Mouse (Mus musculus) adrenal gland, postnatal 4 days (tissue): ENCODE data around the gene Nhp2. TPM values are rescaled to one million over a fixed set of nuclear protein-coding genes. Genes with fewer than 3 reads are reported as not detected.

Experiments
- DNase-seq, 2 experiments: peaks; one replicate each; pipeline ENCODE4 v3.0.0; 2021 to 2022; ENCODE audit warnings: low spot score in 2 of 2, mixed read lengths in 2 of 2
- long read RNA-seq, 2 experiments: library from polyadenylated mRNA; stranded (forward); transcript quantifications; one replicate each; pipeline ENCODE4 v2.0.0; 2021
- total RNA-seq, 2 experiments: library from RNA; stranded (reverse); gene quantifications; 2 replicates each; pipeline ENCODE4 v1.2.3; 2021

Nhp2 gene
- total RNA-seq, result 10 to 100 TPM; 73.2 to 74.9 TPM
- long read RNA-seq, experiment 1, transcript Nhp2-202 (4 exons, 1,042 nt), result major isoform, 111 of 114 reads
- long read RNA-seq, experiment 1, partial matches to known transcripts, result 2 of 114 reads
- long read RNA-seq, experiment 1, other reads (novel, unspliced or antisense), result 0 of 114 reads
- long read RNA-seq, experiment 2, transcript Nhp2-202 (4 exons, 1,042 nt), result major isoform, 92 of 97 reads
- long read RNA-seq, experiment 2, partial matches to known transcripts, result 2 of 97 reads
- long read RNA-seq, experiment 2, other reads (novel, unspliced or antisense), result 1 of 97 reads

DNA sequence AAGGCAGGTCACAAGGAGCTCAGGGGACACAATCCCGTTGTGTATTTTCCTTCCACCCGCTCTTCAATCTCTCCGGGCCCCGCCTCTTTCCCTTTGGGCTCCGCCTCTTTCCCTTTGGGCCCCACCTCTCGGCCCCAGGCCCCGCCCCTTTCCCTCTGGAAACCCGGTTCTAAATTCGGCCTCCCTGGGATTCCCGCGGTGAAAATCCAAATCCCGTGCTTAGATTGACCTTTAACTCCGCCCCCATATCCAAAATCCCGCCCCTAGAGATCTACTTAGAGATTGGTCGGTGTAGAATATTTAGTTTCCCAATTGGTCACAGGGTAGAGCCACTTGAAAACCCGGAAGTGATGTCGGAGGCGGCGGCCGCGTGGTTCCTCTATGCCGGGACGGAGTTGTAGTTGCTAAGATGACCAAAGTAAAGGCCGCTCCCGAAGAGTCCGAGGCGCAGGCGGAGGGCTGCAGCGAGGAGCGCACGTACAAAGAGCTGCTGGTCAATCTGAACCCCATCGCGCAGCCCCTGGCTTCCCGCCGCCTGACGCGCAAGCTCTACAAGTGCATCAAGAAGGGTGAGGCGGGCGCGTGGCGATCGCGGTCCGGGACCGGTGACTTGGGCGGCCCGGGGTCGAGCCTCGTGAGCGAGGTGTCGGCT lies at the start of gene Nhp2:
Gene Nhp2 (plus strand): TSS at position 327 of the 652 bp plus-strand sequence.
- peak; percentile 82 to 95 for DNase-seq

DNA sequence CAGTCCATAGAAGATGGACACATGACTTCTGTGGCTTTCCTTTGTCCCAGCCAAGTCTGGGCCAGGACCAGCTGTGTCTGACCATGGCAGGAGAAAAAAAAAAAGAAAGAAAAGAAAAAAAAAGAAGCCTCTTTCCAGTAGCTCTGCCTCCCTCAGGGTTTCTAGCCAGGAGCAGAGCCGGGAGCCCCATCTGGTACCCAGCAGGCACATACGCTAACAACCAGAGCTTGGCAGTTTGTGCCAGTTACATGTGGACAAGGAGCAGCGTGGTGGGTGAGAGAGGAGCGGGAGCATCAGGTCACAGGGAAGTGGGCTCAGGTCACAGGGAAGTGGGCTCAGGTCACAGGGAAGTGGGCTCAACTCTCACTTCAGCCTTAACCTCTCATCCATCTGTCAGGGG lies 43.1 kb upstream of the Nhp2 start:
- DNase-seq, result no peak

DNA sequence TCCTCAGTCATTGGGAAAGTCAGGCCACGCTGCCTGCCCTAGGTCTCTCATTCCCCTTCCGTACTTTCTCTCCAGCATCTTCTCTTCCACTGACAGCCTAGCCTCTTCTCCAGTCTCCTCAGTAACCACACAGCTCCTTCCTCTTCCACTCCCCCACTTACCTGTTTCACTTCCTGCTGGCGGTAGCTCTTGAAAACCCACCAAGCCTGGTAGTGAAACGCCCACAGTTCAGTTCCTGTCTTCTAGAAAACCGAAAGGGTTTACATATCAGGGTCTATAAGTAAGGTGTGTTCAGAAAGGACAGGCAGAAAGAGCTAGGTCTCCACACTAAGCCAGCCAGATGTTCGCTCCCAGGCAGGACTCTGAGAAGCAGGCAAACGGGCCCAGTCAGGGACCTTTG lies 41.9 kb upstream of the Nhp2 start:
- DNase-seq, result no peak

DNA sequence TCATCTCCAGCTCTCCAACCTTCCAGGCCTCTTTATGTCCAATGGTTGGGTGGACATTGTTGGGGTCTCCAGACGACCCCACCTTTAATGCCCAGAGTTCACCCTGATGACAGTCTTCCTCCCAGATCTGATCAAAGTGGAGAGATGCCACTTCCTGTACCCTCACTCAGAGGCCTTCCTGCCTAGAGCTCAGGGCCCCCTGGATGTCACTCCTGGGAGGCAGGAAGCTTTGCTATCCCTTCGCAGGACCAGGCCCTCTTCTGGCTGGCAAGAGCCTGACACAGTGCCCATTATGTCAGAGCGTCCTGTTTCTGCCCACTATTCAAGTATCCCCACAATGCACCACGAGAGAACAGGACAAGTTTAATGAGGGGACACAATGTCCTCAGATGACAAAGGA lies 40.5 kb upstream of the Nhp2 start:
- no peak for DNase-seq

DNA sequence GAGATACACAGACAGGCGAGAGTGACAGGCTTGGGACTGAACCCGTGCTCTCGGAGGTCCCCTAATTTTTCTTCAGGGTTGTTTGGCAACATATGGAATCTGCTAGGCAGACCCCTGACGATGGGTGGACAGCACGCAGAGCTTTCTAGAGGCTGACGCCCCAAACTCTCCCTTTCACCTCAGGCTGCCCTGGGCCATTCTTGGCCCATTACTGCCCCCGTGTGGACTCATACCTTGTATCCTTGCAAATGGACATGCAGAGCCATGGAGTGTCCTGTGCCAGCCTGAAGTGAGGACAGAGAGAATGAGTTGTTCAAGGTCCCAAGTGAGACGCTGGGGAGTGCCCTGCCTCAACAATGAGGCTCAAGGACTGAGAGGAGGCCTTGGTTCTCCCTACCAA lies 36.8 kb upstream of the Nhp2 start:
- peak; percentile 68 to 79 for DNase-seq

DNA sequence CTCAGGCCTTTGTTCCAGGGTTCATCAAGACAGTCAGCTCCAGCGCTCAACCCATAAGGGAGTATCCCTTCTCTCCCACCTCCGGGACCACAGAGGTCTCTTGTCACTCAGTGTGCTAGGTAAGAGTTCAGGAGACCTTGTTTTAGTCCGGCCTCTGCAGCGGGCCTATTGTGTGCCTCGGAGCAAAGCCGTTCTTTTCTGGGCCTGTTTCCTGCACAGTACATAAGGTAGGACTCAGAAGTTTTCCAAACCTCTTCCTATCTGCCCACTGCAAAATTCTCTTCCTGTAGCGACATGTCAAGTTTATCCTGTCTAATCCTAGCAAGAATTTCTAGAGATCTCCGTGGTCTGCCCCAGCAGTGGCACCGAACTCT lies 35.5 kb upstream of the Nhp2 start:
- no peak for DNase-seq

DNA sequence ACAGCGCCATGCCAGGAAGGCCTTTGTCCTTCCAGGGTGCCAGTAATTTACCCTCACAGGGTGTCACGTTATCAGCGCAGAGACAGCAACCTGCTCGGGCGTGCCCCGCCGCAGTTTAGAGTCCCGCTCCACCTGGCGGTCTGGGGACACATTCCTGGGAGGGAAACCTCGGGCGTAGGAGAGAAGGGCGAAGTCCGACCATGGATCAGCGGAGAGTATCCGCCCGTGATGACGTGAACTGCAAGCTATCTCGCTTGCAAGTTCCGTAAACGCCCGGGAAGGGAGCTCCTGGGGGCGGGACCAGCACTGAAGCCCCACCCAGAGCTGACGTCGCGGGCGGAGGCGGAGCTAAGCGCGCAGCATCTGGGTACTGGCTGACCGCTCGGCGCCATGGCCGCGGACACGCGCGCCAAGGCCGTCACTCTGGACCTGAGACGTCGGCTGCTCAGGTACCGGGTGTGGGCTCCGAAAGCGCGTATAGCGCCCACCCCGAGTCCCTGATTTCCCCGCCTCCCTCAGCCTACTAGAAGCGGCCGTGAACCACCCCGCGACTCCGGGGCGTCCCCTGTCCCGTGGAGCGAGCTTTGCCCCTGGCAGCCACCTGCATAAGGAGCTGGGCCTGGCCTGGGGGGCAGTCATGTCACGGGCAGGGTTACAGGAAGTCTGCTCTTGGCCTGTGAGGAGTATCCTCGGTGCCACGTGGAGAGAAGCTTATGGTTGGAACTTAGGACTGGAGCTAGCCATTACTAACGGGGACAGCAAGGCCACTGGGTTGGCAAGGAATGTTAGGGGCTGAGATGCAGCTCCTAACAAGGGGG lies 34.9 kb upstream of the Nhp2 start, which contains the start of gene Phykpl:
Gene Phykpl (plus strand): TSS at position 327 of the 818 bp plus-strand sequence.
- DNase-seq, result peak; percentile 90 to 96

DNA sequence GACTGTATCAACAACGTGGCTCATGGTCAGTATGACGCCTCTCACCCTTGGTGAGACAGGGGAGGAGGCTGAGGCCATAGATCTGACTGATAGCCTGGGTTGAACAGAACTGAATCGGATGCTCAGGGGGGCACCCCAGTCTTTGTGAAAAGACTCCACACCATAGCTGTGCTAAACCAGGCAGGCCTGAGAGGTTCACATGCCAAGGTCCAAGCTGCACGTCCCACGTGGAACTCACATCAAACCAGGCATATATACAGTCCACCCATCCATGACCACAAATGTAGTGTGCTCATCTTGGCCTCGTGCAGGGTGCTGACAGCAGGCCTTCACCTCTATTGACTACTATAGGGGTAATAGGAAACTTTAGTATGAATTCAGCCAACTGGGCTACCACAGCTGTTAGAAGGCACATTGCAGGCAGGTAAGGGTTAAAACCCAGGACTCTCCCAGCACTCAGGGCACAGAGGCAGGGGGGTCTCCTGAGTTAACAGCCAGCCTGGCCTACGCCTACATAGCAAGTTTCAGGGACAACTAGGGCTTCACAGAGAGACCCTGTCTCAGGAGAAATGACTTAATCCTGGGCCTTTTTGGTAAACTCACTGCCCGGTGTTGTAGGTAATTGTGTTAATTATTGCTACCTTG lies 33.8 kb upstream of the Nhp2 start:
- DNase-seq, result no peak

DNA sequence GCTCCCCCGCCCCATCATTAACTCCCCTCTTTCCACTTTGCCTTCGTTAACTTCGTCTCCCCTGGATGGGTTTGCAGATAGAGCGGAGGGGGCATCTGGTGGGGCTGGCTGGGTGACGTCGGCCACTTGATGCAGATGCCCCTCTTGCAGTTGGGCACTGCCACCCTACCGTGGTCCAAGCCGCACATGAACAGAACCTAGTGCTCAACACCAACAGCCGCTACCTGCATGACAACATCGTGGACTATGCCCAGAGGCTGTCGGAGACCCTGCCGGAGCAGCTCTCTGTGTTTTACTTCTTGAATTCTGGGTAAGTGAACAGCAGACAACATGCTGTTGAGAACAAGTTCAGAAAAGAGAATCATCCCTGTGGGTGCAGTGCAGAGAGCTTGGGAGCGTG lies 33.1 kb upstream of the Nhp2 start:
- no peak for DNase-seq

DNA sequence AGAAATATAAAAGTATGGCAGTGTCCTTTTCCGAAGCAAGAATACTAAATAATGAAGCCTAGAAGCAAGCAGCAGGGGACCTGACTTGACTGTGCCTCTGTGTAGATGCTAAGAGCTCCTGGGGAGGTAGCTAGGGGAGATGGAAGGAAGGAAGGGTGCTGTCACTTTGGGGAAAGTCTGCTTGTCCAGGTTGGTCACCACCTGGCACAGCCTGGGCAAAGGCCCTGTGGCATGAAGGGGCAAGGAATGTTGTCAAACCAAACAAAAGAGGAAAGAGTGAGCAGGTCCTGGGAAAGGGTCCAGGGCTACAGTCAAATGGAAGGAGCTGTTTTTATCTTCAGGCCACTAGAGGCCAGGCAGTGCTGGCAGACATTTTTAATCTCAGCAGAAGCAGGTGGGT lies 32.5 kb upstream of the Nhp2 start:
- DNase-seq, result no peak

DNA sequence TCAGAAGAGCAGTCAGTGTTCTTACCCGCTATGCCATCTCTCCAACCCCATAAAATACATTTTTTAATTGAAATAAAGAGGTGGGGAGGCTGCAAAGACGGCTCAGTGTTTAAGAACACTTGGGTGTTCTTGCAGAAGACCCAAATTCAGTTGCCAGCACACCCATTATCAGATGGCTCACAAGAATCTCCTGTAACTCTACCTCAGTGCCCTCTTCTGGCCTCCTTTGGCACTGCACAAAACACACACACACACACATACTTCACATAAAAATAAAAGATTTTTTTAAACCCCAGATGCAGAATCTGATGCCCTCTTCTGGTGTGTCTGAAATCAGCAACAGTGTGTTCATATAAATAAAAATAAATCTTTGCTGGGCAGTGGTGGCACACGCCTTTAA lies 30.7 kb upstream of the Nhp2 start:
- DNase-seq, result no peak

DNA sequence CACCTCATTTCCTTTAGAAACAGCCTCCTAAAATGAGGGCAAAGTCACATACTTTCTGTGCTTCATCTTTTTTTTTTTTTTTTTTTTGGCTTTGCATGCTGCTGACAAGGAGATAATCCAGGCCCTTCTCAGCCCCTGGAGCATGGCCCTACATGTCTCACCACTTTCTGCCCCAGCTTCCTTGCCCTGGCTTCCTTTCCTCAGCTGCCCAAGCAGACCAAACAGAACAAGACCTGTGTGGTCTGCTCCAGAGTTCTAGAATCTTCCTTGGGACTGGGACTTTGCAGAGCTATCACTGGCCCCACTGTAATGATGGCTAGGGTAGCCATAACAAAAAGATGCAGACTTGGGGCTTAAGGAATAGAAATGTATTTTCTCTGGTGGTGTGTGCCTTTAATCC lies 29.5 kb upstream of the Nhp2 start:
- no peak for DNase-seq

DNA sequence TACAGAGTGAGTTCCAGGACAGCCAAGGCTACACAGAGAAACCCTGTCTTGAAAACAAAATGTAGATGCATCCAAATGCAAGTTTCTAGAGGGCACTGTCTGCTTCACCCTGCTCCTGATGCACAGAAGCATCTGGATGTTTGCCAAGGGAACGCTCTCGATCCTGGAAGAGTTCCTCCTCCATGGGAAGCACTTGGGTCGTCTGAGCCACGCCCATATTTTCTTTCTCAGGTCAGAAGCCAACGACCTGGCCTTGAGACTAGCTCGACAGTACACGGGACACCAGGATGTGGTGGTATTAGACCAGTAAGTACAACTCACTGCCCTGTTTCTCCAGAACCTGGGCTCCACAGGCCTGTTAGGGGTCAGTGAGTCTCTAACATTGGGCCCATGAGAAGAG lies 28.4 kb upstream of the Nhp2 start:
- DNase-seq, result no peak

DNA sequence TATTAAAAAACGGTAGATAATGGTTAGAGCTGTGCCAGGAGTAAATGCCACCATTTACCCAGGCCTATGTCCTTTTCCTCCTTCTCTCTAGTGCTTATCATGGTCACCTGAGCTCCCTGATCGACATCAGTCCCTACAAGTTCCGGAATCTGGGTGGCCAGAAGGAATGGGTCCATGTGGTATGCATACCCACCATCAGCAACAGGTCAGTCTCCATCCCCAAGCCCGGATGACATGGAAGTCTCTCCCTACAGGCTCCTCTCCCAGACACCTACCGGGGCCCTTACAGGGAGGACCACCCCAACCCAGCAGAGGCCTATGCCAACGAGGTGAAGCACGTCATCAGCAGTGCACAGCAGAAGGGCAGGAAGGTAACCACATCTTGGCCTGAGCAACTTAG lies 27.6 kb upstream of the Nhp2 start:
- DNase-seq, result no peak

DNA sequence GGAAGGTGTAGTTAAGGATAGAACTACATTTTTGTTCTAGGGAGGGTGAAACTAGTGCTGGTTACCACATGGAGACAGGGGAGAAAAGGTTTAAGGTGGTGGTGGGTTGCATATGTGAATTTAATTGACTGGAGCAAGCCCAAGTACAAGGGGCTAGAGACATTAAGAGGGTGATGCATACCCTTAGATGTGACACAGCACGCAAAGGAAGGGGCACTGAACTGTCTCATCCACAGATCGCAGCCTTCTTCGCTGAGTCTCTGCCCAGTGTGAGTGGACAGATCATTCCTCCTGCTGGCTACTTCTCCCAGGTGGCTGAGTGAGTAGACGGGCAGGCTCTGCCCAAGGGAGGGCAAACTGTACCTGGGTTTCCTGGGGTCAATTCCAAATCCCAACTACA lies 26.2 kb upstream of the Nhp2 start:
- DNase-seq, result no peak

DNA sequence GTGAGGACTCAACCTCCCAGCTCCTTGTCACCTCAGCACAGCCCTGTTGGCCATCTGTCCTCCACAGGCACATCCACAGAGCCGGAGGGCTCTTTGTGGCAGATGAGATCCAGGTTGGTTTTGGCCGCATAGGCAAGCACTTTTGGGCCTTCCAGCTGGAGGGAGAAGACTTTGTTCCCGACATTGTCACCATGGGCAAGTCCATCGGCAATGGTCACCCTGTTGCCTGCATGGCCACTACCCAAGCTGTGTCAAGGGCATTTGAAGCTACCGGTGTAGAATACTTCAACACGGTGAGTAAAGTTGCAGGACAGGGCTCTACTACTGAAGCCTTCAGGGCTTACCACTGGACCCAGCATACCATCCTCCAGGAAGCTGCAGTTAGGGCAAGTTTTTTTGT lies 25.7 kb upstream of the Nhp2 start:
- DNase-seq, result no peak

DNA sequence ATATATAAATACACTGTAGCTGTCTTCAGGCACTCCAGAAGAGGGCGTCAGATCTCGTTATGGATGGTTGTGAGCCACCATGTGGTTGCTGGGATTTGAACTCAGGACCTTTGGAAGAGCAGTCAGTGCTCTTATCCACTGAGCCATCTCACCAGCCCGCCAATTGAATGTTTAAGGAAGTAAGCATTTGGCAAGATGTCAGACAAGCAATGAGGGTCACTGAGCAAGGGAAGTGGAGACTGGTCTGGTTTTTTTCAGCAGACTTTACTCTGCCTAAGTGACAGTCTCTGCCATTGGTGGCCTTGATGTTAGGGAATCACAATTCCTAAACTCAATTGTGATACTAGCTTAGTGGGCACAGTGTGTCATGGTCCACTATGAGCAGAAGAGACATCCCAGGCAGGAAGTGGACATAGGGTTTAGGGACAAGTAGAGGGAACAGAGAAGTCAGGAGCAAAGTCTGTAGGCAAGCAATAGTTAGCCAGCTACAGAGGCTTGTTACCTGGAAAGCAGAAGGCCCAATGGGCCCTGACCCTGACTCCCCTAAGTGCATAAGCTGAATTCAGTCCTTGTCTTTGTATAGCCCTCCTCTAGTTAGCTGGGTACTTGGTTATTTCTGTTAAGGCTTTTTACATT lies 24.7 kb upstream of the Nhp2 start:
- DNase-seq, result no peak

DNA sequence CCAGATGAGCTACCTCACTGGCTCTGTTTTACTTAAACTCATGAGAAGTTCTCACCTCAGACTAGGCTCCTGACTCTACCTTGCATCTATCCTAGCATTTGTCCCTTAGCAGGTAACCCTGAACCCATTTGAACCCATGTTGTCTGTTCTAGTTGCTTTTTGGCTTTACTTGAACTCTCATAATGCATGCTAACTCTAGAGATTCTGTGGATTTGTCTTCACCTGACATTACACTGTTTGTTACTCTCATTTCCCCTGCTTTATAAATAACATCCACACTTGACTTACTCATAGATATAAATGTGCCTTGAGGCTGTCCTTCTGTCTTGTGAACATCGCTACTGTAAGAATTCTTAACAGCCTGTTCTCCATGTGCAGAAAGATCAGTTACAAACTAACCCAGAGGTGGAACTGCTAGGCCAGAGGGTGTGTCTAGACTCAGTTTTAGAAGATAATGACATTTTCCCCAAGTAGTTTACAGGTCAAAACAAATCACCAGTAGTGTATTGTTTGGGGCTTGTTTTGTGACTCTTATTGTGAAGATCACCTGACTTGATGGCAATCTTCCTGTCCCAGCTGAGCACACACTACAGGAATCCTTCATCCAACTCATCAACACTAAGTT lies 24.0 kb upstream of the Nhp2 start:
- no peak for DNase-seq

DNA sequence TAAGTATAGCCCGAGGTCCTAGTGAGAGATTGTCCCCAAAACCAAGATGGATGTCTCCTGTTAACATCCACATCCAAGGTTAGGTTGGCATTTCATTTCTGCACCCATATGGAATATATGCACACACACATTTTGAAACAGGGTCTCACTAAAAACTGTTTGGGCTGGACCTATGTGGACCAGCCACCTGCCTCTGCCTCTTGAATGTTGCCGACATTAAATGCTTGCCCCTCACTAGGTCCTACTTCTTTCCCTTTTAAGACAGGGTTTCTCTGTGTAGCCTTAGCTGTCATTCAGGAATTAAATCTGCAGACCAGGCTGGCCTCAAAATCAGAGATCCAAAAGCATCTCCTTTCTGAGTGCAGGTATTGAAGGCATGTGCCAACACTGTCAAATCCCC lies 22.0 kb upstream of the Nhp2 start:
- no peak for DNase-seq

DNA sequence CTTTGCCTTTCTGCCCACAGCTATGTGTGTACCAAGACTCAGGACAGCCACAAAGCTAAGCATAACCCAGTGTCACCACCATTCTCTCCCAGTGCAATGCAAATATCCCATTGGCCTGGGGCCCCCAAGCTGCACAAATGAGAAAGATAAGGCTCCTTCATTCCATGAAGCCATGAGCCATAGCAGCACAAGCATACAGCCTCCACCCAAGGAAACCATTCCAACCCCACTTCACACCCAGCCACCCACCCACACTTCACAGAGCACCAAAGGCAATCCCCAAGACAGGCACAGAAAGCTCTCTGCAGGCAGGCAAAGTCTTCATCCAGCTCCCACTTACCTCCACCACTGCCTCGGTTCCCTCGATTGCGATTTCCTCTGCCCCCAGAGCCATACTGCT lies 17.3 kb upstream of the Nhp2 start:
- no peak for DNase-seq
